23 mouse cellular contexts compared by ENCODE assay signal in the genomic region with DNA sequence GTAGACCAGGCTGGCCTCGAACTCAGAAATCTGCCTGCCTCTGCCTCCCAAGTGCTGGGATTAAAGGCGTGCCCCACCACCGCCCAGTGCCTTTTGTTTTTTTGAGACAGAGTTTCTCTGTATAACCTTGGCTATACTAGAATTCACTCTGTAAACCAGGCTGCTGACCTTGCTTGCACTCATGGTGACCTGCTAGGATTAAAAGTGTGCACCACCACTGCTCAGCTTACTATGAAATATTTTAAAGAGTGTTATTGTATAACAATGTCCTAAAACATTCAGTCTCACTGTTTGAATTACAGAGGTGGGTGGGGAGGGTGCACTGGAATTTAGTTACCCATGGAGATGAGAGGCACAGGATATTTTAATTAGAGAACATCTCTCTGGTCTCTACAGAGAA.
"Had no signal": no experiment of that assay in that cellular context is flagged by ENCODE, and none has a peak within 500 bp of the region (broad histone marks: within the 10 kb centered on the region; RNA-seq: fewer than 3 reads in every experiment).

No protein-coding gene starts in this region.

- H3K4me1 ChIP-seq: heart, embryonic 10.5 days; heart, embryonic 12.5 days; hindbrain, embryonic 13.5 days; hindbrain, embryonic 15.5 days; limb, embryonic 10.5 days; limb, embryonic 12.5 days; liver, embryonic 13.5 days had no signal

- H3K27ac ChIP-seq: gastrocnemius, adult 2 months; heart, embryonic 10.5 days; hindbrain, embryonic 13.5 days; hindbrain, embryonic 15.5 days; hindbrain, postnatal 0 days; layer of hippocampus, adult 2 months; left cerebral cortex, adult 2 months; limb, embryonic 10.5 days; limb, embryonic 12.5 days; liver, embryonic 13.5 days had no signal

- H3K9me3 ChIP-seq: heart, embryonic 10.5 days; heart, embryonic 12.5 days; hindbrain, embryonic 13.5 days; hindbrain, embryonic 15.5 days; limb, embryonic 10.5 days; limb, embryonic 12.5 days; liver, embryonic 13.5 days had no signal

- H3K27me3 ChIP-seq: heart, embryonic 12.5 days; hindbrain, embryonic 13.5 days; hindbrain, embryonic 15.5 days; limb, embryonic 12.5 days; liver, embryonic 13.5 days had no signal

- H3K4me2 ChIP-seq: heart, embryonic 12.5 days; hindbrain, embryonic 13.5 days; hindbrain, embryonic 15.5 days; limb, embryonic 12.5 days; liver, embryonic 11.5 days; liver, embryonic 13.5 days had no signal

- H3K4me3 ChIP-seq: gastrocnemius, adult 2 months; heart, embryonic 10.5 days; heart, embryonic 12.5 days; hindbrain, embryonic 13.5 days; hindbrain, embryonic 15.5 days; layer of hippocampus, adult 2 months; left cerebral cortex, adult 2 months; limb, embryonic 10.5 days; limb, embryonic 12.5 days; liver, embryonic 13.5 days had no signal

- ATAC-seq: hindbrain, postnatal 0 days; intestine, embryonic 16.5 days had no signal

- H3K9ac ChIP-seq: heart, embryonic 12.5 days; hindbrain, embryonic 13.5 days; hindbrain, embryonic 15.5 days; limb, embryonic 12.5 days; liver, embryonic 13.5 days had no signal

- DNase-seq: gastrocnemius, adult 2 months; gastrocnemius, postnatal 10 days; gastrocnemius, postnatal 25 days; heart, adult 18-20 months; heart, postnatal 10 days; kidney, adult 11 months; kidney, adult 2 months; kidney, postnatal 10 days; kidney, postnatal 25 days; kidney, postnatal 4 days; liver; liver, embryonic 13.5 days had no signal
